Mouse (Mus musculus): ENCODE measurements at regions not wholly inside any gene's neighbourhood (a gene's known extent, or its start where the extent isn't known, plus 50 kb on each side); places are given as distances from the start of the nearest gene placed in this dataset.

DNA sequence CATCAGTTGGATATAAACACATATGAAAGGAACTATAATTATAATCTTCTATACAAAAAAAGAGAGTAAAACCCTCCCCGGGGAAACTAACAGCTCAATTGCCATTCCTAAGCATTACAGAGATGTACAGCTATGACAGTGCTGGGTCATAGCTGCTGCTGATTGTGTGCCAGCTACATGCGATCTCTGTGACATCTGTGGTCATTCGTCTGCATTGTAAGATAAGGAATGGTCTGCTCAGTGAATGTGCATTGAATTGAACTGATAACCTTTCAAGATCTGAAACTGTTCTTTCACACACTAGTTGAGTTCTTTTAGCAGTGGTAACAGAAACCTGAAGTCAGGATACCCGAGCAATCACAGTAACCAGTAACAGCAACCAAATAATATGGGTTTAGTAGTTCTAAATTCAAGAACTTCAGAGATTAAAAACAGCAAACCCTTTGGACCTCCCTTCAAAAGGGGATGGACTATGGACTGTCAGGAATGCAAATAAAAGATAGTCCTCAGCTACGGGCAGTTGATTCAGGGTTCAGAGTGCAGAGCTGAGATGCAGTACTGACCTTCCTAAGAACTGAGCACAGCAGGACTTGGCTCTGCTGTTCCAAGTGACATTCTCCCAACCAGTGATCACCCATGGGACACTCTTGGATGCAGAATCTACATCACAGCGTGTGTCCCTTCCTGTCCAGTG, 295.7 kb downstream of the Cd47 start:
- DNase-seq = no peak

DNA sequence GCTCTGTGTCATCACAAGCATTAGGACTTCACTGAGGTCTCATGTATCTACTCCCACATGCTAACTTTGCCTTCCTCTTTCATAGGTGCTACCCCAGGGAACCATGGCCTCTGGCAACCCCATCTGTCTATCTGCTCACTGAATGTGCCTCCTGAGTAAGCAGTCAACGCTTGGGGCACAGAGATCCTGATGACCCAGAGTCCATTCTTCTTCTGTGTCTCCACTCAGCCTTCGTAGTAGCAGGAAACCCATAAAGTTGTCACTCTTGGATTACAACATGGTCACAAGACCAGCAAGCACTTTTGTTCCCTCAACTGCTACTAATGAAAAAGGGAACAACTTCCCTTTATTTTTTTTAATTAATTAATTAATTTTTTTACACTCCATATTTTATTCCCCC, 296.2 kb downstream of the Cd47 start:
- no peak for DNase-seq

DNA sequence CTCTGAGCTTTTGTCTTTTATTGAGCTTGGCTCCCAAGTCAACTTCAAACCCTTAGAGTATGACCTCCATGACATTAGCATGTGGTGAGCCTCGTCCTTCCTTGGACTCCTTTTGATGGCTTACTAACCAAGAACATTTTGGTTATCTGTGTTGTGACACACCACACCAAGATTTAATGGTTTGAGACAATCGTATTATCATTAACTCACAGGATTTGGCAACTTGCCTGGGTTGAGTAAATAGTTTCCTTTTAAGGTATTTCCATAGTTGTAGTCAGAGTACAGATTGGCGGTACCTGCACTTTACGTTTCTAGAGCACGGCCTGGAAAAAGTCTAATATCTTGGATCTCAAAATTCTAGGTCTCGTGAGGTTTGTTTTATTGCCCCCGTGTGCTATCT, 303.0 kb downstream of the Cd47 start:
- no peak for DNase-seq

DNA sequence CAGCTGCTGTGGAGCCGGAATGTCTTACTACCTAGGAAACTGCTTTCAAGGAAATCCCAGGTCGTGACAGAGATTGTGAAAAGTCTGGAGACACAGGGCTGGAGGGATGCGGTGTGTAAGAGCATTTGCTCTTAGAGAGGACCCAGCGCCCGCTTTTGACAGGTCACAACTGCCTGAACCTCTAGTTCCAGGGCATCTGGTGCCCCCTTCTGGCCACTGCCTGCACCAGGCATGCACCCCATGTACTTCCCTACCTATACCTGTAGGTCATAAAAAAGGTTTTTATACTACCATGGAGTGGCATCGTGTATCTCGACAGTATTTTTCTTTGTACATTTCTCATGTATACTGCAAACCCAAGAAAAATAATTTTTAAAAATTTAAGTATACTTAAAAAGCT, 314.0 kb downstream of the Bbx start:
- no peak for DNase-seq

DNA sequence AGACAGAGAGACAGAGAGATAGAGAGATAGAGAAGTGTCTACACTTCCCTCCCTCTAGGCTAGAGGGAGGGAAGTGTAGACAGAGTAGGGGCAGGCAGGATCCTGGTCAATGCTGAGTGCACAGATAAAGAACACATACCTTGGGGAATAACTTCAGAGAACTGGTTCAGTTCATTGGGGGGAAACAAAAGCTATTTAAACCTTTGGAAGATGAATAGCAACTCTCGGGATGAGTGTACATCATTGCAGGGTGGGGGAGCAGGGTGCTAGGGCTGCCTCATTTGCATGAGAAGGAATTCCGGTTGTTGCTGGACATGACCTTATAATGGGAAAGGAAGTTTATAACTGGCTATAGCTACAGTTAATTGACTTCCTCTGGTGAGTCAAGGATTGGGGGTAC, 309.7 kb downstream of the Bbx start:
- no peak for DNase-seq

DNA sequence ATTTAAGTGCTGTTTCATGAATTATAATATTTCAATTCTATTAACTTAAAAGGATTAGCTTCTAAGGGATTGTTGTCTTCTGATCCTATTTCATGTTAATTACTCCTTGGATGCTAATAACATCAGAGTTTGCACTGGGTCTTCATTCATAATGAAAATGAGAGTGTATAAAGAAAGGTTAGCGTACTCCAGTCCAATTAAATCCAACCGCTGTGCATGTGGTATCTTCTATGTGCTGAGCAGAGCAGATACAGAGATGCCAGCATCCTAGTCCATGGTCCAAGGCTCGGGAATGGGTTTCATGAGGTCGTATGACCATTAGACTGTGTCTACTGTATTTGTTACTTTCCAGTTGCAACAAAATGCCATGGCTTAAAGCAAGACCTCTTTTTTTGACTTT, 307.5 kb downstream of the Bbx start:
- DNase-seq = no peak

DNA sequence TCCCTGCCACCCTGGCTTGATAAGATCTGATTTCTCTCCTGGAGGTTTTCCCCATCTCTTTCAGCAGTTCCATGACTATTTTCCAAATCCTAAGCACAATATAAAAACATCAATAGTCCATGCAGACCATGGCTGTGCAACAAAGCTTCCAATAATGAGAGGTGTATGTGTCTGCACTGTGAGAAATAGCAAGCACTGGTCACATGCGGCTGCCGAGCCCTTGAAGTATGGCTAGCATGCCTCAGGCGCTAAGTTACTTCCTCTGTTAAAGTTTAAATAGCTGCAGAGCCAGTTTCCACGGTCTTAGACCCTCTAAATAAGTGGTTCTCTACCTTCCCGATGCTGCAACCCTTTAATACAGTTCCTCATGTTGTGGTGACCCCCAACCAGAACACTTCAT, 306.6 kb downstream of the Bbx start:
- no peak for DNase-seq

DNA sequence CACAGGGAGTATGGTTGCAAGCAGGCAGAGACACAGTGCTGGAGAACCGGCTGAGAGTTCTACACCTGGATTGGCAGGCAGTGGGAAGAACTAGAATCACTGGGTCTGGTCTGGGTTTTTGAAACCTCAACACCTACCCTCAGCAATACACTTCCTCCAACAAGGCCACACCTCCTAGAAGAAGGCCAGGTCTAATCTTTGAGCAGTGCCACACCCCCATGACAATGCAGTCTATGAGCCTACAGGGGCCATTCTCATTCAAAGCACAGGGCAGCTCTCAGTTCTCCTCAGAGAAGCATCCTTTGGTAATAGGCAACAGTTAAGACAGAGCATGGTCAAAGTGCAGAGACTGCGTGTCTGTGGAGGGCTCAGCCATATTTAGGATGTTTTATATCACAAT, 300.8 kb downstream of the Bbx start:
- no peak for DNase-seq

Measured in gastrocnemius, postnatal 10 days (tissue).